Mouse (Mus musculus): ENCODE data around the gene Borcs5.

Gene Borcs5

DNA sequence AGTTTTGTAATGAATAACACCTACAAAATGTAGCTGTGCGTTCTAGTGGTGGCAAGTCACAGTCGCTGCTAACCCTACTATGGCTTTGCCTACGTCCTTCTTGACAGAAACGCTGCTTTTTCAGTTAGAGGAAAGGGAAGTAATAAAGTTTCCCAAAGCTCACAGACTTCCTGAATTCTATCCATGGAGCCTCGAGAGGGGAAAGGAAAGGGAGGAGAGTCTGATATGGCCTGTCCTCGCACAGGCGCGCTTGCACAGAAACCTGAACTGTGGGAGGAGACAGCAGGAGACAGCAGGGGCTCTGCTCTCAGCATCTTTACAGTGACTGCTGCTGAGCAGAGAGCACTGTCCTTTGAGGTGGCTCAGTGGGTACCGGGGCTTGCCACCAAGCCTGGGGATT lies 8.9 kb upstream of the Borcs5 start:
- DNase-seq: no peak

- peak; percentile 69 to 70 for DNase-seq
These were observed 7.2 kb upstream of the Borcs5 start, which contains the start of gene Mansc1 for GRCm38 (mm10) chr6:134631947-134632687. Mansc1 (minus strand) TSS chr6:134632488.

DNA sequence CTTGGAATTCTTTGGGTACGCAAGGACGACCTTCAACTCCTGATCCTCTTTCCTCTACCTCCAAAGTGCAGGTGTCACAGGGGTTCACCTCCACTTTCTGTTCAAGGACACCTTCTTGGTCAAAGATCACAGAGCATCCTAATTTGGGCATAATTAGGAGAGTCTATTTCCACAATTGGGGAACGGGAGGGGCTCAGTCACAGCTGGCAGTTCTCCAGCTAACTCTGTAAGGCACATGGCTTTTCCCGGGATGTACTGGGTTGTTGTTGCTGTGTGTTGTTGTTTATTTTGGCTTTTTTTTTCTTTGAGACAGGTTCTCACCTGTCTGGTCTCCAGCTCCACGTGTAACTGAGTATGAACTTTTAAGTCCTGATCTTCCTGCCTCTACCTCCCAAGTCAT lies 6.6 kb upstream of the Borcs5 start:
- no peak for DNase-seq

DNA sequence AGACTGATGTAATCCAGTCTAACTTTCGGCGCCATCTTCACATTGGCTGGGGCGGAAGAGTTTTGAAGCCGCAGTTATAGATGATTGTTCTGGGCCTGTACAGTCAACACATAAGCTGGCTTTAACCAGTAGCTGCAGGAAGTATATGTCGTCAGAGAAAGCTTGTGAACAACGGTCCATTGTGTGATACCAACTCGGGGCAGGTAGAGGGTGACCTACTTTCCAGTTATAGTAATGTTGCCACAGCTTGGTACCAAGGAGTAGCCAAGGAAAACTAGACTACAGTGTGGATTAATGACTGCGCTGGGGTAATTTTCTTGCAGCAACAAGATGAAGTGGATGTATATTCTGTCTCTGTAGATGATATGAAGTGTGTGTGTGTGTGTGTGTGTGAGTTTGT lies 5.8 kb upstream of the Borcs5 start:
- DNase-seq: no peak

DNA sequence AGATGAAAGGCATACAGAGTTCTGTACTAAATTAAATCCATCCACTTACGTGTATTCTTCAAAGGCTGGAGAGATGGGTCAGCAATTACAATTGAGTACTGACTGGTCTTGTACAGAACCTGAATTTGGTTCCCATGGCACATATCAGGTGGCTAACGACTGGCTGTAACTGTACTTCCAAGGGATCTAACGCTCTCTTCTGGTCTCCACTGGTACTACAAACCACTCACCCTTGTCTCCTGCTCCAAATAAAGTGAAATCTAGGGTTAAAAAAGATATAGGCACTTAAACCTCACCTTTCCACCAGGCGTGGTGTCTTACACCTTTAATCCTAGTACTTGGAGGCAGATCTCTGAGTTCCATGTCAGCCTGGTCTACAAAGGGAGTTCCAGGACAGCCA lies 2.8 kb upstream of the Borcs5 start:
- DNase-seq: no peak

DNA sequence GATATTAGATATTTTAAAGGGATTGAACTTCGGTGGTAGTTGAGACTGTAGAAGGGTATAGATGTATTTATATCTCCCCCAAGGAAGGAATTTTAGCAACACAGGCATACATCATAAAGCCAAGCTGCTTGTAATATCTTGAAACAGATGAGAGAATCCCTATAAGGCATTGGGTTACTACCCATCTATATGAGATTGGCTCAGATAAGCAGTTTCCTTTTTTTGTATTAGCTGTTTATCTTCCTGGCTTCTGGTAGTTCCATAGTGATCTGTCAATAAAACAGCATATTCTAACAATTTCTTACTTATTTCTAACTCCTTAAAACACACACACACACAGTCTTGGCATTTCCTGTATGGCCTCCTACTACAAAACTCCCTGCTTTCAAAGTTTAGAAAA lies 590 bp downstream of the Borcs5 start:
- DNase-seq: no peak

GRCm38 (mm10) chr6:134640485-134641475 lies 1.5 kb downstream of the Borcs5 start:
- peak; percentile 96 to 97 for DNase-seq

- DNase-seq: peak in 1 of 2 experiments; percentile 9
These were observed 2.6 kb downstream of the Borcs5 start for GRCm38 (mm10) chr6:134641738-134642446.

- DNase-seq: no peak
These were observed 4.0 kb downstream of the Borcs5 start for GRCm38 (mm10) chr6:134643296-134643695.

- no peak for DNase-seq
These were observed 7.5 kb downstream of the Borcs5 start for GRCm38 (mm10) chr6:134646835-134647234.

- no peak for DNase-seq
These were observed 8.3 kb downstream of the Borcs5 start for GRCm38 (mm10) chr6:134647621-134648020.

DNA sequence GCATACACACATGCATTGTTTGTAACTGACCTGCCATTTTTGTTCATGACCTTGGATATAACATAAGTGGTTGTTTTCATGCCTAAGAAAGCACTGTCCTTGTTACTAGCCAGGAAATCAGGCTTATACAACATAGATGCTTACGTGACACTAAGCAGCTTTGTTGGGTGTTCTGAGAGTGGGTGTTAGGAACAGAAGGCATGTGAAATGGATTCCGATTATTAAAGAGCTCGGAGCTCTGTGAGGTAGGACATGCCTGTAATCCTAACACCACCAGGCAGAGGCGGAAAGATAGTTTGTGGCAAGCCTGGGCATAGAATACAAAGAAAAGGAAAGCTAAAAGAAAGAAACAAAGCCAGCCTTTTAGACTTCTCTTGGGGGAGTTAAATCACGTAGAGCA lies 9.0 kb downstream of the Borcs5 start:
- no peak for DNase-seq

- no peak for DNase-seq
These were observed 17.2 kb downstream of the Borcs5 start for GRCm38 (mm10) chr6:134656527-134656926.

- peak; percentile 29 to 62 for DNase-seq
These were observed 20.0 kb downstream of the Borcs5 start for GRCm38 (mm10) chr6:134659108-134659958.

DNA sequence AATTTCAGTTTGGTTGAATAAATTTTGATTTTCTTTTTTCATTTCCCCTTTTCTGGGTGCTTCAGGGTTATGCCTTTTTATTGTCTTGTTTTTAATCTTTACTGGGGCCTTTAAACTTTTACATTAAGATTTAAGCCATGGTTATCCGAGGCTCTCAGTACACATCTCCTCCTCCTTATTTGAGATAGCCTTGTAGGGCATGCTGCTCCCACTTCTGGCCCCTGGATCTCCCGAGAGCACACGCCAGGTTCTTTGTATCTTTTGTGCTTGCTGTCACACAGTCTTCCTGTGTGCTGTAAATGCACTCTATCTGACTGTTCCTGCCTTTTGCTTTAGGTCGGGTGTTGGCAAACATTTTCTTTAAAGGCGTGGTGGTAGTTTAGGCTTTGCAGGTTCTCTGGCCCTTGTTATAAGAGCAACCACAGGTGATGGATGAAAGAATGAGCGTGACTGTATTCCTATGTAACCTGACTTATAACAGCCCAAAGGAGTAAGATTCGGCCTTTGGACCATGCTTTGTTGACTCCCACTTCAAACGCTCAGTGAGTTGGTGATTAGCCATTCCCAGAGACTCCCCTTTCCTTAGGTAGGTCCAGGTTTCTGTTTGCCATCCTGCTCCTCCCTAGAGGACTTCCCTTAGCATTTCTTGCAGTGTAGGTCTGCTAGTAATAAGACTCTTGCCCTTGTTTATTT lies 21.6 kb downstream of the Borcs5 start:
- DNase-seq: no peak

DNA sequence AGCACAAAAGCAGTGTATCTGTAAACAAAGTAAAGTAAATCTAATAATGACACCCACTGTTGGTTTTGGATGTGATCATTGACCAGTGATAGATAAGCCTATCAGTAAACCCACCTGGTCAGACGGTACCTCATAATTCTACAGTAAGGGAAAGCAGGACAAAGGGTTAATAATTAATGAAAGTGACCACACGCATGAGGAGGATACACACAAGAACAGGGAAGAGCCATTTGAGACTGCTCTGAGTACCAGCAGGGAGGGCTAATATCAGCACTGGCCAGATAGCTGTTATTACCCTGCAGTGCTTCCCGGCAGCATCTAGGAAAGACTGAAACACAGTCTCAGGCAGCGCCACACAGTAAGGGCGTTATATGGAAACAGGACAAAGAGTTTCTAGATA lies 25.3 kb downstream of the Borcs5 start:
- no peak for DNase-seq

DNA sequence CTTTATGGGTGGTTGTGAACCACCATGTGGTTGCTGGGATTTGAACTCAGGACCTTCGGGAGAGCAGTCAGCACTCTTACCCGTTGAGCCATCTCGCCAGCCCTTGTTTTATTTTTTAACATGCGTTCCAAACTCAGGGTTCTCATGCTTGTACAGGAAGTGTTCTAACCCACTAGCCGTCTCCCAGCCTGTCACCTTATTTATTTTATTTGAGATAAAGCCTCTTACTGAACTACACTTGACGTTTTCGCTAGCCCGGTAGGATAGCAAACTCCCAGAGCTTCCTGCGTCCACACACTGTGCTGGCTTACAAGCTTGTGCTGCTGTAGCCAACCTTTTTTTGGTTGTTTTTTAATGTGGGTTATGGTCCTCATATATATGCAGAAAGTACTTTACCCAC lies 26.5 kb downstream of the Borcs5 start:
- no peak for DNase-seq

DNA sequence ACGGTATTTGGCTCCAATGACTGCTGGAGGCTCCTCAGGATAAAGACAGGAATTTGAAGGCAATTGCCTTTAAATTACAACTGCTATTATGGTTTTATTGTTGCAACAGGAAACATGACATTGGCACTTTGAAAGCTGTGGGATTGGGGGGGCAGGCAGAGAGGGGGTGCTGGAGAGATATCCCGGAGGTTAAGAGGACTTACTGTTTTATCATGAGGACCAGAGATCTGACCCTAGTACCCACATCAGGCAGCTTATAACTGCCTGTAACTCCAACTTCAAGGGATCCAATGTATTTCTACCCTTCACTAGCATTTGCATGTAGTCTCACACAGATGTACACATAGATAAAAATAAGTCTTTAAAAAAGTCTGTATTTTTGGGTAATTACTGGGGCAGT lies 29.2 kb downstream of the Borcs5 start:
- DNase-seq: no peak

GRCm38 (mm10) chr6:134669179-134669865 lies 30.0 kb downstream of the Borcs5 start:
- no peak for DNase-seq

DNA sequence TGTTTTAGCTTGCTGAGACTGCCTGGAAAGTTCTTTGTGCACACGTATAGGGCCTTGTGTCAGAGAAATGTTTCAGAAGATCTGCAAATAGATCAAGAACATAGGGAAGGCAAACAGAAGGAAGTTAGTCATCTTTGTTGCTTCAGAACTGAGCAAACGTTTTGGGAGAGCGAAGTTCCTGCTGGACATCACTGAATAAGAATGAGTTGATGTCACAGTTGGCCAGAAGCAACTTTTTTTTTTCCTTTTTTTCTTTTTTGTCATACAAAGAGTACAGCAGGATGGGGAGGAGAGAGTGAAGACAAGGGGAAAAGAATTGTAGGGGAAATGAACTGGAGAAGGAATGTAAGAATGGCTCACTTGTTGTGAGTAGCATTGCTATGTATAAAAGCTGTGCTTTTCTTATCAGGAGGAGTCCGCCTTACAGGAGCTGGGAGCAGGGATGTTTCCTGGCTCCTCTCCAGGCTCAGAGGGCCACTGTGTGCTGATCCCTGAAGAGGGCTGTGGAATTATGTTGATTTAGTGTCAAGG lies 31.6 kb downstream of the Borcs5 start:
- peak; percentile 57 to 72 for DNase-seq

- peak; percentile 39 to 58 for DNase-seq
These were observed 34.4 kb downstream of the Borcs5 start for GRCm38 (mm10) chr6:134673712-134674111.

Data from lung, postnatal 4 days (tissue).